ENCODE assay signal across 12 mouse cellular contexts in genomic region chr17:12094827-12095590, GRCm38 (mm10). TPM values are rescaled to one million over a fixed set of nuclear protein-coding genes. Genes with fewer than 3 reads are reported as not detected.
A peak's percentile ranks its signal among the peaks of the same experiment; 100 is the strongest.
DNase-seq lines count a peak whose midpoint lies in the region; ATAC-seq and TF ChIP-seq lines count a peak whose summit lies in the region.
"Had no signal": no experiment of that assay in that cellular context is flagged by ENCODE, and none has a peak within 500 bp of the region (broad histone marks: within the 10 kb centered on the region; RNA-seq: fewer than 3 reads in every experiment).

No protein-coding gene starts in this region.

- H3K9me3 ChIP-seq in midbrain, postnatal 0 days (ENCODE audit: low read length) = no peaks in the 10 kb centered on the region
- H3K9me3 ChIP-seq in midbrain, embryonic 10.5 days (replicated peaks) = peaks cover 5% of the 10 kb centered on the region; the same call in 1 of the 2 replicates
- no peaks in the 10 kb centered on the region for H3K9me3 ChIP-seq in stomach, embryonic 14.5 days (ENCODE audit: control insufficient read depth, low read depth, low read length)
- no peaks in the 10 kb centered on the region for H3K9me3 ChIP-seq in forebrain, postnatal 0 days (ENCODE audit: low read length)
- H3K9me3 ChIP-seq: embryonic facial prominence, embryonic 15.5 days; heart, embryonic 12.5 days had no signal

- peak; percentile 23 for DNase-seq in midbrain, postnatal 0 days (ENCODE audit: low spot score)
- no peak for DNase-seq in midbrain, embryonic 10.5 days (ENCODE audit: low spot score)
- peak; percentile 48 for DNase-seq in adrenal gland, postnatal 14 days
- DNase-seq in layer of hippocampus, adult 9-11 months = peak; percentile 43
- DNase-seq in thymus, postnatal 4 days = no peak
- DNase-seq in forebrain, postnatal 0 days = no peak
- DNase-seq: cerebellum, adult 11-12 months; thymus, postnatal 25 days had no signal

- no peaks in the 10 kb centered on the region for H3K36me3 ChIP-seq in midbrain, postnatal 0 days (ENCODE audit: insufficient read depth, low read length)
- no peaks in the 10 kb centered on the region for H3K36me3 ChIP-seq in midbrain, embryonic 10.5 days
- H3K36me3 ChIP-seq in stomach, embryonic 14.5 days (ENCODE audit: control insufficient read depth, insufficient read depth, low read length) = no peaks in the 10 kb centered on the region
- H3K36me3 ChIP-seq in forebrain, postnatal 0 days (ENCODE audit: insufficient read depth) = no peaks in the 10 kb centered on the region
- H3K36me3 ChIP-seq: embryonic facial prominence, embryonic 15.5 days; heart, embryonic 12.5 days had no signal

- no peak overlapping the region for H3K4me3 ChIP-seq in midbrain, postnatal 0 days (ENCODE audit: low read depth, low read length)
- no peak overlapping the region for H3K4me3 ChIP-seq in midbrain, embryonic 10.5 days
- no peak overlapping the region for H3K4me3 ChIP-seq in stomach, embryonic 14.5 days (ENCODE audit: low read depth, low read length)
- no peak overlapping the region for H3K4me3 ChIP-seq in forebrain, postnatal 0 days (ENCODE audit: low read depth, low read length)
- H3K4me3 ChIP-seq: embryonic facial prominence, embryonic 15.5 days; heart, embryonic 12.5 days had no signal

- 80% methylated on average over 9 of the region's 9 CpGs for WGBS in midbrain, postnatal 0 days
- 94% methylated on average over 9 of the region's 9 CpGs for WGBS in midbrain, embryonic 10.5 days
- 81% methylated on average over 9 of the region's 9 CpGs for WGBS in stomach, embryonic 14.5 days
- WGBS in forebrain, postnatal 0 days = 78% methylated on average over 9 of the region's 9 CpGs

- no peak for ATAC-seq in midbrain, postnatal 0 days (ENCODE audit: low FRiP score)
- 0 out of 2 replicates have a peak, but pooled peaks have one; percentile 46 for ATAC-seq in stomach, embryonic 14.5 days (ENCODE audit: insufficient number of reproducible peaks, insufficient read depth, low FRiP score, low read depth)
- ATAC-seq in erythroid progenitor cell, adult 5-6 weeks (replicated peaks; ENCODE audit: low FRiP score, poor library complexity, severe bottlenecking) = no peak
- ATAC-seq in forebrain, postnatal 0 days = no peak

- H3K27ac ChIP-seq in midbrain, postnatal 0 days (ENCODE audit: low read depth, low read length) = no peak overlapping the region
- no peak overlapping the region for H3K27ac ChIP-seq in midbrain, embryonic 10.5 days (replicated peaks)
- no peak overlapping the region for H3K27ac ChIP-seq in stomach, embryonic 14.5 days (ENCODE audit: low read length)
- H3K27ac ChIP-seq in forebrain, postnatal 0 days (ENCODE audit: low read depth, low read length) = no peak overlapping the region
- H3K27ac ChIP-seq: embryonic facial prominence, embryonic 15.5 days had no signal

- H3K27me3 ChIP-seq in midbrain, postnatal 0 days (ENCODE audit: insufficient read depth, low read length) = no peaks in the 10 kb centered on the region
- H3K27me3 ChIP-seq in midbrain, embryonic 10.5 days (ENCODE audit: low read depth, poor library complexity, severe bottlenecking) = peaks cover 8% of the 10 kb centered on the region; the same call in 1 of the 2 replicates
- no peaks in the 10 kb centered on the region for H3K27me3 ChIP-seq in stomach, embryonic 14.5 days (ENCODE audit: control insufficient read depth, insufficient read depth, low read length)
- no peaks in the 10 kb centered on the region for H3K27me3 ChIP-seq in forebrain, postnatal 0 days (ENCODE audit: insufficient read depth, low read length)
- H3K27me3 ChIP-seq: embryonic facial prominence, embryonic 15.5 days; heart, embryonic 12.5 days had no signal

- H3K4me1 ChIP-seq in midbrain, postnatal 0 days (ENCODE audit: insufficient read depth, low read length) = no peaks in the 10 kb centered on the region
- H3K4me1 ChIP-seq in midbrain, embryonic 10.5 days = peaks cover 8% of the 10 kb centered on the region
- no peaks in the 10 kb centered on the region for H3K4me1 ChIP-seq in stomach, embryonic 14.5 days (ENCODE audit: control insufficient read depth, insufficient read depth, low read length)
- no peaks in the 10 kb centered on the region for H3K4me1 ChIP-seq in forebrain, postnatal 0 days (ENCODE audit: insufficient read depth)
- H3K4me1 ChIP-seq: embryonic facial prominence, embryonic 15.5 days; heart, embryonic 12.5 days had no signal

- TF ChIP-seq CTCF in midbrain, postnatal 0 days (IDR thresholded peaks at IDR 0.05) = no peak
- TF ChIP-seq CTCF in forebrain, postnatal 0 days (IDR thresholded peaks at IDR 0.05; ENCODE audit: low read depth) = no peak

- no peak overlapping the region for H3K4me2 ChIP-seq in midbrain, postnatal 0 days (ENCODE audit: low read depth, low read length, poor library complexity, severe bottlenecking)
- no peak overlapping the region for H3K4me2 ChIP-seq in stomach, embryonic 14.5 days (replicated peaks; ENCODE audit: low read depth, low read length)
- H3K4me2 ChIP-seq in forebrain, postnatal 0 days (ENCODE audit: low read depth) = no peak overlapping the region
- H3K4me2 ChIP-seq: embryonic facial prominence, embryonic 15.5 days; heart, embryonic 12.5 days had no signal

- H3K9ac ChIP-seq in midbrain, postnatal 0 days (replicated peaks; ENCODE audit: low read length, poor library complexity, severe bottlenecking) = no peak overlapping the region
- no peak overlapping the region for H3K9ac ChIP-seq in stomach, embryonic 14.5 days (replicated peaks; ENCODE audit: low read depth, low read length)
- H3K9ac ChIP-seq in forebrain, postnatal 0 days = no peak overlapping the region
- H3K9ac ChIP-seq: embryonic facial prominence, embryonic 15.5 days; heart, embryonic 12.5 days had no signal

RNA-seq across cellular contexts. Expression of gene Agpat4, which starts 23.5 kb away (rescaled TPM):
- total RNA-seq in midbrain, postnatal 0 days (2014; rRNA removed) = 43.2 and 47.7 TPM in 2 replicates
- polyA plus RNA-seq in midbrain, postnatal 0 days (2015; fragmentation: Nextera tagmentation; extraction: Ambion mirVana) = 56.4 and 58.2 TPM in 2 replicates
- polyA plus RNA-seq in midbrain, embryonic 10.5 days (2016; fragmentation: Nextera tagmentation; extraction: Ambion mirVana) = 43.4 and 43.7 TPM in 2 replicates
- total RNA-seq in adrenal gland, postnatal 14 days (2021) = 18.7 and 23.0 TPM in 2 replicates
- 27.7 and 28.3 TPM in 2 replicates for polyA plus RNA-seq in stomach, embryonic 14.5 days (2014; fragmentation: Nextera tagmentation; extraction: Ambion mirVana)
- total RNA-seq in erythroid progenitor cell, adult 5-6 weeks (2015; ENCODE audit: low replicate concordance) = 66.3 and 66.7 TPM in 2 replicates
- total RNA-seq in erythroid progenitor cell, adult 5-6 weeks (2017; ENCODE audit: low replicate concordance) = 88.6 and 120 TPM in 2 replicates
- 44.8 and 52.9 TPM in 2 replicates for total RNA-seq in forebrain, postnatal 0 days (2014; rRNA removed)
- 23.3 and 53.5 TPM in 2 replicates for polyA plus RNA-seq in forebrain, postnatal 0 days (2015; fragmentation: Nextera tagmentation; extraction: Ambion mirVana)

Comparison
In these comparisons a context has a peak if more than half of its experiments do, and no peak if none do; other contexts are left out.
1. DNase-seq: peak in midbrain, postnatal 0 days (single experiment), adrenal gland, postnatal 14 days (single experiment) and layer of hippocampus, adult 9-11 months (single experiment); none in midbrain, embryonic 10.5 days (single experiment), thymus, postnatal 4 days (single experiment) and forebrain, postnatal 0 days (single experiment).